Mouse (Mus musculus) bone marrow macrophage, adult 2 months (primary cell): ENCODE results near the gene Atp4b. TPM values are rescaled to one million over a fixed set of nuclear protein-coding genes. Genes with fewer than 3 reads are reported as not detected.
A peak's percentile ranks its signal among the peaks of the same experiment; 100 is the strongest.
"Not testable (repeated sequence)": the region's sequence is repeated elsewhere in the genome, so short reads cannot be mapped to it uniquely, and the experiment has no call there.

Experiments
- H3K27ac ChIP-seq: 2 replicates; pipeline ENCODE4 v1.5.1; 2012; ENCODE audit warnings: low read depth, low read length; ENCODE audit not compliant: insufficient read depth
- H3K4me1 ChIP-seq: 2 replicates; pipeline ENCODE4 v1.6.1; 2012; ENCODE audit warnings: low read length; ENCODE audit not compliant: control insufficient read depth, insufficient read depth
- H3K4me3 ChIP-seq: 2 replicates; pipeline ENCODE4 v1.5.1; 2012; ENCODE audit warnings: mild to moderate bottlenecking, low read length, moderate library complexity; ENCODE audit not compliant: insufficient read depth
- CTCF ChIP-seq: IDR thresholded peaks from 2 replicates; pipeline ENCODE4 v1.5.1; 2012; ENCODE audit warnings: low read depth, mild to moderate bottlenecking, low read length, moderate library complexity
- POLR2A ChIP-seq: IDR thresholded peaks from 2 replicates; pipeline ENCODE4 v1.6.1; 2012; ENCODE audit warnings: mild to moderate bottlenecking, low read depth, low read length, borderline replicate concordance
- polyA plus RNA-seq: library from polyadenylated mRNA; stranded (reverse); fragments of >200 nt; gene quantifications from 2 replicates; pipeline ENCODE4 v1.2.4, GENCODE M21; 2012; ENCODE audit not compliant: missing spikeins, insufficient read depth, insufficient read length

The Atp4b gene
- polyA plus RNA-seq, 1 experiment, result not detected

GRCm38 (mm10) chr8:13352601-13353000, 44.0 kb downstream of the Atp4b start:
- TF ChIP-seq POLR2A, result no peak
- no peak for TF ChIP-seq CTCF
- Histone ChIP-seq H3K27ac (no peak overlapping the region), H3K4me1 (peaks cover 3% of the 10 kb centered on the region; the same call in 1 of the 2 replicates), H3K4me3 (no peak overlapping the region)

GRCm38 (mm10) chr8:13351593-13351992, 45.0 kb downstream of the Atp4b start:
- H3K4me3 ChIP-seq, result no peak overlapping the region
- H3K4me1 ChIP-seq, result peaks cover 3% of the 10 kb centered on the region; the same call in 1 of the 2 replicates
- TF ChIP-seq POLR2A (no peak), CTCF (no peak)
- H3K27ac ChIP-seq, result no peak overlapping the region

- TF ChIP-seq POLR2A (no peak), CTCF (no peak)
- peaks cover 3% of the 10 kb centered on the region; the same call in 1 of the 2 replicates for H3K4me1 ChIP-seq
- no peak overlapping the region for H3K4me3 ChIP-seq
- H3K27ac ChIP-seq, result no peak overlapping the region
Measured at GRCm38 (mm10) chr8:13350052-13350451, 46.6 kb downstream of the Atp4b start.

GRCm38 (mm10) chr8:13343134-13343533, 53.5 kb downstream of the Atp4b start:
- H3K4me3 ChIP-seq, result no peak overlapping the region
- H3K4me1 ChIP-seq, result peaks cover 11% of the 10 kb centered on the region
- TF ChIP-seq CTCF (no peak), POLR2A (no peak)
- H3K27ac ChIP-seq, result no peak overlapping the region

GRCm38 (mm10) chr8:13342340-13342739, 54.3 kb downstream of the Atp4b start:
- H3K4me1 ChIP-seq, result peaks cover 19% of the 10 kb centered on the region
- H3K4me3 ChIP-seq, result no peak overlapping the region
- TF ChIP-seq CTCF, result no peak
- TF ChIP-seq POLR2A, result no peak
- no peak overlapping the region for H3K27ac ChIP-seq

GRCm38 (mm10) chr8:13340650-13341049, 56.0 kb downstream of the Atp4b start:
- H3K4me1 ChIP-seq, result peaks cover 21% of the 10 kb centered on the region
- no peak overlapping the region for H3K4me3 ChIP-seq
- TF ChIP-seq CTCF (no peak), POLR2A (no peak)
- H3K27ac ChIP-seq, result no peak overlapping the region

GRCm38 (mm10) chr8:13339646-13339990, 57.0 kb downstream of the Atp4b start:
- Histone ChIP-seq H3K4me1 (peaks cover 21% of the 10 kb centered on the region), H3K4me3 (peak overlapping the region; percentile 83), H3K27ac (no peak overlapping the region)
- no peak for TF ChIP-seq POLR2A
- no peak for TF ChIP-seq CTCF

- H3K4me1 ChIP-seq, result peaks cover 21% of the 10 kb centered on the region
- peak overlapping the region; percentile 42 for H3K27ac ChIP-seq
Measured at GRCm38 (mm10) chr8:13338901-13339645, 57.6 kb downstream of the Atp4b start.

GRCm38 (mm10) chr8:13338255-13338860, 58.3 kb downstream of the Atp4b start, which contains the start of gene Tfdp1:
Tfdp1 (plus strand) TSS chr8:13338751.
- TF ChIP-seq POLR2A (no peak), CTCF (no peak)
- Histone ChIP-seq H3K4me3 (peak within 1 kb of the TSS; percentile 83), H3K27ac (peak within 1 kb of the TSS; percentile 42), H3K4me1 (peaks cover 21% of the 10 kb centered on the region)

More at GRCm38 (mm10) chr8:13338901-13339645, 57.6 kb downstream of the Atp4b start:
- TF ChIP-seq POLR2A (no peak), CTCF (no peak)
- H3K4me3 ChIP-seq, result peak overlapping the region; percentile 83

GRCm38 (mm10) chr8:13337678-13338077, 58.9 kb downstream of the Atp4b start:
- Histone ChIP-seq H3K4me1 (peaks cover 21% of the 10 kb centered on the region), H3K27ac (peak overlapping the region; percentile 23), H3K4me3 (no peak overlapping the region; the same call in 1 of the 2 replicates)
- TF ChIP-seq CTCF (no peak), POLR2A (no peak)

GRCm38 (mm10) chr8:13337245-13337644, 59.4 kb downstream of the Atp4b start:
- not testable (repeated sequence) for H3K4me3 ChIP-seq
- Histone ChIP-seq H3K27ac (peak overlapping the region; percentile 23; the same call in 1 of the 2 replicates), H3K4me1 (peaks cover 21% of the 10 kb centered on the region)
